Mouse (Mus musculus) limb, embryonic 15.5 days (tissue): ENCODE measurements around the gene Sppl2a. TPM values are rescaled to one million over a fixed set of nuclear protein-coding genes. Genes with fewer than 3 reads are reported as not detected.

Experiments used
- ATAC-seq: fragments of 200-750 bp; cut with Nextera tagmentation; 2 replicates; pipeline ENCODE4 v1.8.0; 2017; ENCODE audit warnings: low read depth, moderate TSS enrichment; ENCODE audit not compliant: insufficient number of reproducible peaks, low FRiP score, low TSS enrichment
- H3K27ac ChIP-seq: fragments of 300-500 bp; sonication (generic); 2 replicates; pipeline ENCODE4 v1.5.1; 2015; ENCODE audit warnings: moderate library complexity, mild to moderate bottlenecking, inconsistent platforms
- H3K27me3 ChIP-seq: fragments of 300-500 bp; sonication (generic); 2 replicates; pipeline ENCODE4 v1.6.1; 2015; ENCODE audit warnings: inconsistent platforms
- H3K36me3 ChIP-seq: fragments of 300-500 bp; sonication (generic); 2 replicates; pipeline ENCODE4 v1.6.1; 2015; ENCODE audit warnings: inconsistent platforms
- H3K4me1 ChIP-seq: fragments of 300-500 bp; sonication (generic); 2 replicates; pipeline ENCODE4 v1.6.1; 2015; ENCODE audit warnings: inconsistent platforms
- H3K4me2 ChIP-seq: fragments of 300-500 bp; sonication (generic); 2 replicates; pipeline ENCODE4 v1.6.1; 2015; ENCODE audit warnings: mild to moderate bottlenecking, inconsistent platforms
- H3K4me3 ChIP-seq: fragments of 300-500 bp; sonication (generic); 2 replicates; pipeline ENCODE4 v1.5.1; 2015; ENCODE audit warnings: mild to moderate bottlenecking, inconsistent platforms
- H3K9ac ChIP-seq: fragments of 300-500 bp; sonication (generic); 2 replicates; pipeline ENCODE4 v1.6.1; 2015; ENCODE audit warnings: inconsistent platforms
- H3K9me3 ChIP-seq: fragments of 300-500 bp; sonication (generic); 2 replicates; pipeline ENCODE4 v1.6.1; 2016; ENCODE audit warnings: inconsistent platforms
- WGBS: fragments of 180-500 bp; shearing (Covaris S2); methylation state at CpG from one replicate; pipeline ENCODE4 v1.1.7; 2015; 5-methylcytosine and 5-hydroxymethylcytosine counted together
- microRNA-seq: library from miRNA; unstranded; fragments of <30 nt; microRNA quantifications from one replicate; pipeline ENCODE4, GENCODE M21; 2016
- polyA plus RNA-seq: library from polyadenylated mRNA; unstranded; fragments of >200 nt; fragmentation: Nextera tagmentation; extraction: Ambion mirVana; gene quantifications from 2 replicates; pipeline ENCODE4 v1.2.1, GENCODE M21; 2015

The Sppl2a gene
- polyA plus RNA-seq, 1 experiment from 2014 or later: 62.7 TPM

- WGBS: 93% methylated on average over 3 of the region's 3 CpGs
- no peak for ATAC-seq
- Histone ChIP-seq H3K4me2 (no peak overlapping the region), H3K9me3 (no peaks in the 10 kb centered on the region), H3K9ac (no peak overlapping the region), H3K27ac (no peak overlapping the region), H3K4me1 (no peaks in the 10 kb centered on the region), H3K4me3 (no peak overlapping the region), H3K36me3 (0 out of 2 replicates have a peak, but pooled peaks cover 5% of the 10 kb centered on the region), H3K27me3 (no peaks in the 10 kb centered on the region)
Observed at GRCm38 (mm10) chr2:126865026-126865425, 68.0 kb downstream of the Sppl2a start.

GRCm38 (mm10) chr2:126844751-126845150, 88.3 kb downstream of the Sppl2a start:
- Histone ChIP-seq H3K4me3 (no peak overlapping the region), H3K4me2 (no peak overlapping the region), H3K9me3 (no peaks in the 10 kb centered on the region), H3K36me3 (peaks cover 37% of the 10 kb centered on the region), H3K4me1 (no peaks in the 10 kb centered on the region), H3K27ac (no peak overlapping the region), H3K9ac (no peak overlapping the region), H3K27me3 (no peaks in the 10 kb centered on the region)
- 93% methylated on average over 4 of the region's 4 CpGs for whole genome bisulfite sequencing
- ATAC-seq: no peak

Small RNA genes within 50 kb of the gene (microRNA-seq; reads per million reads assigned to microRNA genes)
- not detected for gene Mir3473g

Other genes with a start within 250 kb of the Sppl2a start
- gene Usp8, start 225.9 kb downstream of the Sppl2a start, polyA plus RNA-seq: 39.5 and 40.8 TPM in 2 replicates
- 1.8 and 2.0 TPM in 2 replicates for gene Usp50, start 149.8 kb downstream of the Sppl2a start, polyA plus RNA-seq
- 45.6 and 53.1 TPM in 2 replicates for gene Trpm7, start 57.0 kb downstream of the Sppl2a start, polyA plus RNA-seq
- 9.4 and 9.5 TPM in 2 replicates for gene Ap4e1, start 75.5 kb upstream of the Sppl2a start, polyA plus RNA-seq
- gene Blvra, start 137.4 kb upstream of the Sppl2a start, polyA plus RNA-seq: 47.1 and 48.2 TPM in 2 replicates
- 61.3 and 62.5 TPM in 2 replicates for gene Ncaph, start 200.7 kb upstream of the Sppl2a start, polyA plus RNA-seq
- 26.0 and 26.8 TPM in 2 replicates for gene Itpripl1, start 210.2 kb upstream of the Sppl2a start, polyA plus RNA-seq